Mouse (Mus musculus): ENCODE results near the gene Hsd17b11. TPM values are rescaled to one million over a fixed set of nuclear protein-coding genes. Genes with fewer than 3 reads are reported as not detected.
"Not testable (repeated sequence)": the region's sequence is repeated elsewhere in the genome, so short reads cannot be mapped to it uniquely, and the experiment has no call there.

The Hsd17b11 gene
- total RNA-seq, 2 experiments from 2014 or later = 81.4 to 115 TPM

DNA sequence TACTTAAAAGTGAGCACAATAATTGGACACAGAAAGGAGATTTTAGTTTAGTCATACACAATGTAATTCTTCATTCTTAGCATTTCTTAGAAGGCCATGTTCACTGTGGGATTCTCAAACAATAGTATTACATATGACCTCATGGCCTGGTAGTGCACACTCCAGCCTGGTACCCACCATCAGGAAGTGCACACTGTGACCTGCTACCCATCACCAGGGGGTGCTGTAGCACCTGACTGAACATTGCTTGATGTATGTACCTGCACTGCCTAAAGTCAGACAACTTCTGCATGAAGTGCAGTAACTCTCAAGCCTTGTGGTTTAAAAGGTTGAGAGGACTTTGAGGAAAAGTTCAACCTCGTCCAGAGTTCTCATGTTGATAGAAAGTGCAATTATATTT is 28.1 kb downstream of the Hsd17b11 start:
- ATAC-seq (ENCODE audit: poor library complexity, severe bottlenecking) = peak; percentile 79

DNA sequence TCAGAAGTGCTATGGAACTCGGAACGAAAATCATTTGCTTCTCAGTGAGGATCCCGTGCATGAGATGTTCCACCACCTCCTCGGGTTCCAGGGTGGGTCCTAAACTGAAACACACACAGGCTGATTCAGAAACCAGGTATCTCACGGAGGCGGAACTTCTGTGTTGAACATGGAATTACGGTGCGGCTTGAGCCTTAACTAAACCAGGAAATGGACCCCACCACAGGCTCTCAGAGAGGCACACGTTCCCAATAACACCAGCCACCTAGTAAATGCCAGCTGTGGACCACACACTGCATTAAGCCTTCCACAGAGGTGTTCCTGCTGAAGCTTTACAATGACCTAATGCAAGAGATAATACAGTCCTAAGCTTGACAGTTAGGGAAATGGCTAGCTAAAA is 28.9 kb downstream of the Hsd17b11 start:
- ATAC-seq (ENCODE audit: poor library complexity, severe bottlenecking) = no peak

DNA sequence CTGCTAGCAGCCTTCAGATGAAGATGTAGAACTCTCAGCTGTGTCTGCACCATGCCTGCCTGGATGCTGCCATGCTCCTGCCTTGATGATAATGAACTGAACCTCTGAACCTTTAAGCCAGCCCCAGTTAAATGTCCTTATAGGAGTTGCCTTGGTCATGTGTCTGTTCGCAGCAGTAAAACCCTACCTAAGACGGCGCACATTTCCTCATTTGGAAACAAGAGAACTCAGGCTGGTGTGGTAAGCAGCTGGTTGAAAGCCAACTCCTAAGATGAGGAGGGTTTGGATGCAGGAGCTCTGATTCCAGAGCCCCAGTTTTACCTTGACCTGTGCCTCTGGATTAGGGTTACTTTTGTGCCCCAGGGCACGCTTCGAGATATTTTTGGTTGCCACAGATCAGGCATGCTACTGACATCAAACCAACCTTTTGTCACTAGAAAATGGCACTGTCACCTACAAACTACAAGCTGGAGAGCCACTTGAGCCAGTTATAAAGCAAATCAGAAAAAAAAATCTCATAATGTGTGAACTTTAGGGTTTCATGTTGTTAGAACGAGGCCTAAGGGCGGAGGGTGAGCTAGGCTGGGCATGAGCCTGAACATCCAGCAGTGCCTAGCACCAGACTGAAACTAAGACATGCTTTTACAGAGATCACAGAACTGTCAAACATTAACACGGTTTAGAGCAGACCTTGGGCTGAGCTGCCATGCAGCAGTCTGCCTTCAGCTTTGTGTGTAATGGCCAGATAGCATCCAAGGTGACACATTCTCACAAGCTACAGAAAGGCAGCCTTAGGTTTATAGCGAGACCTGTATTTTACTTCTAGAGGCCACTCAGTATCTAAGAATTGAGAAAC is 40.8 kb downstream of the Hsd17b11 start:
- no peak for ATAC-seq (ENCODE audit: poor library complexity, severe bottlenecking)

DNA sequence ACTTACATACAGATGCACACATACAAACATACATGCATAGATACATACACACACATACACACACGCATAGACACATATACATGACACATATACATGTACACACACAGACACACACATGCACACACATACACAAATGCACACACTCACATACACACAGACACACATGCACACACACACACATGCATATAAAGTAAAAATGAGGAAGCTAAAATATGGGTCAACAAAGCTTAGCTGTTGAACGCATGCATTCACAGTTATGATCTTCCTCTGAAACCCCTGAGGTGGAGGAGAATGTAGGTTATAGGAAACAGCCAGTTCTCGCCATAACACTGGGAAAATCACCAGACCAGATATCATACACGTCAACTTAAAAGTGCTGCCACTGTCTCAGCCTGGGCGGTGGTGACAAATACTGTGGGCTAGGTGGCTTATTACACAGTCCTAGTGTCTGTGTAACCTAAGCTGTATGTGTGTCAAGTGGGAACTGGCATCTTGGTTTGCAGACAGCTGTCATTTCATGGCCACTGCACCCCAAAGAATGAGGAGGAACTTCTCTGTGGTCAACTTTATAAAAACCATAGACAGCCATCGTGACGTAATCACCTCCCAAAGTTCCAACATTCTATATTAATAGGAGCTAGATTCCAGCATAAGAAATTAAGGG is 43.7 kb downstream of the Hsd17b11 start:
- peak; percentile 64 for ATAC-seq (ENCODE audit: poor library complexity, severe bottlenecking)

DNA sequence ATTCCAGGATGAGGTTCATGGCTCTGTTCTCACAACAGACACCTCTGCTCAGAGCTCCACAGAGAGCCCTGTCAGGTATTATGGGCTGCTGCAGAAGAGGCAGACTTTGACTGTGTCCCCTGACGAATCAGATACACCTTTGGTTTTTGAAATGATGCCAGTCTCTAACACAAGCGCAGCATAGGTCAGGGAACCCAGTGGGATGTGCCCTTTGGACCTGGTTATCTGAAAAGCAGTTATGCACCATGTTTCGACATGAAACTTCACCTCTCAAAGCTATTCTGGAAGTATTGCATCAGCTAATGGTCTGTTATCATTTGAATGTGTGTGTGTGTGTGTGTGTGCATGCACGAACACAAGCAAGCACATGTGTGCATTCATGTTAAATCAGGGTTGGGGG is 44.4 kb downstream of the Hsd17b11 start, which contains the start of gene Hsd17b13:
Gene Hsd17b13 (minus strand): TSS at position 114 of the 400 bp plus-strand sequence.
- ATAC-seq (ENCODE audit: poor library complexity, severe bottlenecking) = no peak

DNA sequence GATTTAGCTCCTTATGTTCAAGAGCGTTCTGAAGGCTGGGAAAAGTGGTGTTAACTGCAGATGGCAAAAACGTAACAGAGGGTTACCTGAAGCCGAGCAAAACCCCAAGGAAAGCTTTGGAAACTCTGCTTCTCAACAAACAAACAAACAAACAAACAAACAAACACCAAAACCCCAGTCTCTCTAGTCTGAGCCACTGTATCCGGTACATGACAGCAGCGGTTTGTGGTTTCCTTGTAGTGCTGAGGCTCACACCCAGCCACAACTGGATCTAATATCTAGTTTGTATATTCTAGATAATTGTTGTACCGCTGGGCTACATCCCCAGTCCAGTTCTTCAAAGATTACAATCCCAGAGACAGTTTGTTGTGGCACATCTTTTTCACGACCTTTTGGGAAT is 46.0 kb downstream of the Hsd17b11 start:
- no peak; the same call in 1 of the 2 replicates for ATAC-seq (ENCODE audit: poor library complexity, severe bottlenecking)

DNA sequence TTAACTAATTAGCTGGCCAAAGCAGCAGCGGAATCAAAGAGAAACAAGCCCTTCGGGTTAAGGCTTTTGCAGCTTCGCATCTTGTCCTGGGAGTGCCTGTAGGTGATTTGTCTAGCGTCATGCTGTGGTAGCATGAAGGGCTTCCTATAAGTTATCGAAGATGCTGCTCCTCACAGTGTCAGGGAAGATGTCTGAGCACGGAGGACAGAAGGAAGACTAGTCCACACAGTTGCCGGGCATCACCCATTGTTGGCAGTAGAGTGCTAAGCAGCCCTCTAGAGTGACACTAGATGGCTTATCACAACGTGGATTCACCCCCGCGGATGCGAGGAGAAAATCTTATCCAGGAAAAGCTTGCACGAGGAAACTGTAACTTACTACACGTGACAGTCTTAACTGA is 48.9 kb downstream of the Hsd17b11 start:
- peak; percentile 41 for ATAC-seq (ENCODE audit: poor library complexity, severe bottlenecking)

DNA sequence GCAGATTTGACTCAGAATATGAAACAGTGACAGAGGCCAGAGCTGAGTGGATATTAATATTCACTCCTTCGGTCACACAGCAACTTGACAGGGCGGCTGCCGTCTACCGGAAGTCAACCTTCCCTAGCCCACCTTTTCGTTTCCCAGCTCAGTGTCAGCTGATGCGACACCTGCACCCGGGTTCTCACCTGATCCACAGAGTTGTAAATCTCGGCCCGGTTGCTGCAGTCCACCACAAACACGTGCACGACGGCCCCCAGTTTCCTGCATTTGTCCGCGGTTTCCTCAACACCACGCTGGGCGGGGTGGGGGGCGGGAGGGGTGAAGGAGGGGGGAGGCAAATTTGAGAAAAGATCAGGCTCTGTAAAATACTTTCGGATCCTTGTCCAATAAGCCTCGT is 49.3 kb downstream of the Hsd17b11 start:
- ATAC-seq (ENCODE audit: poor library complexity, severe bottlenecking) = peak; percentile 53

DNA sequence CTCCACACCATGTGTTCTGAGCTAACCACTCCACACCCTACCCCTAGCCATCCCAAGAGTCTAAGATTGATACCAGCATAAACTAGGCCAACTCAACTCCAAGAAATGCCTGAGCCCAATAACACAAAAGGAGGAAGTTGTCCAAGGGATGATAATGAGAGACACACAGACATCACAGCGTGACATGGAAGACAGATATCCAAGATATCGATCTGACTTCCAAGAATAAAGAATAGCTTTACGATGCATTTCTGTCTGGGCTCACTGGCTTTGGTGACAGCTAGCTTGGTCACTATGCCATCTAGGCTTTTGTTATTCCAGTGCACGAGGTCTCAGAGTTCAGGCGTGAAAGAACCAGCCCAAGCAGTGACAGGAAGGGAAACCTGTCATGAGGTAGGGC is 50.7 kb downstream of the Hsd17b11 start:
- ATAC-seq (ENCODE audit: poor library complexity, severe bottlenecking) = no peak

DNA sequence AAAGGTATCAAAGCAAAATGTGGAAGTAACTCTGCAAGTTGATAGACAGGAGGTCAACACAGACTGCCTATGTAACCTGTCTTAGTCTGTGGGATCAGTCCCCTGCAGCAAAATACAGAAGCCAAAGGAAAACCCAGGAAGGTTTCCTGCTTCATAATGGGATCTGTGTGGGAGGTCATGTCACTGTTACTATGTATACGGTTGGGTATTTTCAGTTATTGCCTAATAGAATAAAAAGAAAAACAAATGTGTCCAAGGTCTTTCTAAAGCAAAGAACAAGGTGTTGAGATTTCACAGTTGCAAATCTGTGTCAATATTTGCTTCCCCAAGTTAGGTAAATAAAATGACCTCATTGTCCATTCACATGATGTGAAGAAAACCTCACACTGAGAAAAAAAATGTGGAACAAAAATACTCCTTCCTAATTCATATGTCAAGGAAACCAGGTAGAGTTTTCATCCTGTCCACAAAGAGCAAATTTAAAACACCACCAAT is 58.7 kb downstream of the Hsd17b11 start:
- ATAC-seq (ENCODE audit: poor library complexity, severe bottlenecking) = no peak

DNA sequence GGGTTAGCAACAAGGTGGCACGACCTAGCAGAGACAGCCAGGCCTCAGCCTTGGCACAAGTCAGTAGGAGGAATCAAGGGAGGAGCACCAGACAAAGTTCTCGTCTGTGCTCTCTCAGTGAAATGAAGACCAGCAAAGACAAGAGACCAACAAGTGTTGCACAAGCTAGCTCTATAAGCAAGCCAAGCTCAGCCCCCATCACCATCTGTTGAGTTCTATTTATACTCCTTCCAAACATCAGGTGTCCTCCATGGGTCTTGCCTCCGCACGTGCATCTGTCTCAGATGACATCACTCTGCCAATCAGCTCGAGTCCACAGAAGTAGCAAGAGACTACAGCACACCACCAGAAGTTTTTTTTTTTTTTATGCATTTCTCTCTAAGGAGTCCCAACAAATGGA is 67.1 kb downstream of the Hsd17b11 start:
- ATAC-seq (ENCODE audit: poor library complexity, severe bottlenecking) = no peak

DNA sequence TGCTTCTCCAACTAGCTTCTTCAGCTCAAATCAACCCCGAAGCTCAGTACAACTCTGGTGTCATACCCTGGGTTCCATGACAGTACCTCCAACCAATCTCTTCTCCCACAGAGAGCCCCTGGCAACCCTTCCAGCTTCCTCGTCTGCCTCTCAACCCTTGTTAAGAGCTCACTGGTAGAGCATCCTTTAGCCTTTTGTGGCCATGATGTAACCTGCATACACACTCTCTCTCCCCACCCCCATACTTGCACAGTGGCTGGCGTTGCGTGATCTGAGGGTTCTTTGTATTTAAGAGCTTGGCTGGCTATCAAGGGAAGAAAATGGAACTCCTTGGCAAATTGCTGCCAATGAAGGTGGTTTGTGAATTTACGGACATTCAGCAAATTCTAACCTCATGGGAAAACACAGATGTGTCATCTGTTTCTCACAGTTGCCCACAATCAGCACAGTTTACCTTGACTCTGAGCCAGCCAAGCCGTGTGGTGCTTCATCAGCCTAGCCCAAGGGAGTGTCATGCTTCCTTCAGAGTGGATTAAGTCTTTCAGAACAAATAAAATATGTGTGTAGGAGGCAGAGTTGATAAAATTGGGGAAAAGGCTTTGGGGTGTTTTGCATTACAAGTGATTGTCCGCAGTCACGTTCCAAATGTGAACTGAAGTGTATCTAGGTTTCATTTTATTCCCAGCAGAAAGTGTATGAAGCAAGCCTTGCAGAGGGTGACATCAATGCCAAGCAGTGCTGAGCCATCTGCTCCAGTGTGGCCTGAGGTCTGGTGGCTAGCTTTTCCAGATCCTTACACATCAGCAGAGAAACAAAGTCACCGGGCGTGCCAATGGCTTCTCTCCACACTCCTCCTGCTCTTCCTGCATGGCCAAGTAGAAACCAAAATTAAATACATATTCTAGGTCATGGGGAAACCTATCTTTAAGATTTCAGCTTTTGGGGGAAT is 68.3 kb downstream of the Hsd17b11 start:
- ATAC-seq (ENCODE audit: poor library complexity, severe bottlenecking) = no peak

DNA sequence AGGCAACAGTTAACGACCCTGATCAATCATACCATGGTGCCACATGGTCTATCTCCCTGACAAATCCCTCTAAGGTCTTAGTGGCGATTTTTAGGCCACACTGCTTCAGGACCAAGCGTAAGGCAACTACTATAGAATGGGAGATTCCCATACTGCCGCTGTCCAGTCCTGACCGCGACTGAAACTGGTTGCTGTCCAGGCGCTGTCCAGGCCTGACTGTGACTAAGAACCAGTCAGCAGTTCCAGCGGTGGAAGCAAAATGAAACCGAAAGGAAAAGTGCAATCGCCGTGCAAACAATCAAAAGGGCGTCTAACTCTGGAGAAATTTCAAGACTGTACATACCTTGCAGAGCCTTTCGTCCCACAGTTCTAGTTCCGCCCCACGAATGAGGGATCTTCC is 71.6 kb downstream of the Hsd17b11 start:
- not testable (repeated sequence) for ATAC-seq (ENCODE audit: poor library complexity, severe bottlenecking)

DNA sequence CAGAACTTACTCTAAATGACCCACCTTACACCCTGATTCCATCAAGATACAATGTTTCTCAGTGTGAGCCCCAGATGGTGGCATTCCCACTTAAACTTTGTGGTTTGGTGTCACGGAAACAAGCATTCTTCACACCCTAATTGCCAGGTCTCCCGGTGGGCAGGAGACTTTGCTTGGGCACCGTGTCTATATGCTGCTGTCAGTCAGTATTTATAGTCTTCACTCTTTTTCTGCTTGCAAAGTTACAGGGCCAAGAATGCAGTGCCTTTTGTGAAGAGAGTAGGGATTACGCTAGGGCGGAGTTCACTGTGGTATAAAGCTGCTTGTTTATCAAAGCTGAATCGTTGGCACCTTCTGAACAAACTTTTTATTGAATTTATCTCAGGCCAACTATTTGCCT is 78.5 kb downstream of the Hsd17b11 start:
- ATAC-seq (ENCODE audit: poor library complexity, severe bottlenecking) = no peak

DNA sequence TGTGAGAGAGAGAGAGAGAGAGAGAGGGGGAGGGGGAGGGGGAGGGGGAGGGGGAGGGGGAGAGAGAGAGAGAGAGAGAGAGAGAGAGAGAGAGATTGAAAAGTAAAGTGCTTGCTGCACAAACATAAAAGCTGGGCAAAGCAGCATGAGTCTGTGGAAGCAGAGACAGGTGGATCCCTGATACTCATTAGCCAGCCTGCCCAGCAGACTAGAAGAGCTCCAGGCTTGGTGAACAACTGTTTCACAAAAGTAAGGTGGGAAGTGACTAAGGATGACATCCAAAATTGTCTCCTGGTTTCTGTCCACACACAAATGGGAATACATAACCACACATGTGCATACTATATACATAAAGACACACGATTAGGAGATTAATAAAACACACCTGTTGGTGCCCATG is 81.9 kb downstream of the Hsd17b11 start:
- ATAC-seq (ENCODE audit: poor library complexity, severe bottlenecking) = no peak

Other genes starting within 250 kb of the Hsd17b11 start
- gene Klhl8, start 110.7 kb downstream of the Hsd17b11 start, total RNA-seq (2015) = 0.21 and 0.87 TPM in 2 replicates
- gene Klhl8, start 110.7 kb downstream of the Hsd17b11 start, total RNA-seq (2017) = 0.95 and 2.0 TPM in 2 replicates
- not detected in 2 replicates for gene Hsd17b13, start 44.5 kb downstream of the Hsd17b11 start, total RNA-seq (2015)
- not detected in 2 replicates for gene Hsd17b13, start 44.5 kb downstream of the Hsd17b11 start, total RNA-seq (2017)
- 17.9 and 22.9 TPM in 2 replicates for gene Nudt9, start 24.4 kb upstream of the Hsd17b11 start, total RNA-seq (2015)
- gene Nudt9, start 24.4 kb upstream of the Hsd17b11 start, total RNA-seq (2017) = 31.4 and 34.2 TPM in 2 replicates
- gene Gm17660, start 55.7 kb upstream of the Hsd17b11 start, total RNA-seq (2015) = not detected in 2 replicates
- not detected in 2 replicates for gene Gm17660, start 55.7 kb upstream of the Hsd17b11 start, total RNA-seq (2017)
- not detected in 2 replicates for gene Sparcl1, start 91.8 kb upstream of the Hsd17b11 start, total RNA-seq (2015)
- gene Sparcl1, start 91.8 kb upstream of the Hsd17b11 start, total RNA-seq (2017) = not detected in 2 replicates
- gene Dspp, start 148.8 kb upstream of the Hsd17b11 start, total RNA-seq (2015) = not detected in 2 replicates
- gene Dspp, start 148.8 kb upstream of the Hsd17b11 start, total RNA-seq (2017) = not detected in 2 replicates
- not detected in 2 replicates for gene Dmp1, start 180.7 kb upstream of the Hsd17b11 start, total RNA-seq (2015)
- not detected in 2 replicates for gene Dmp1, start 180.7 kb upstream of the Hsd17b11 start, total RNA-seq (2017)